In genomic region chr8:94917352-94917751, GRCm38 (mm10) we compare ENCODE assay signal across 8 mouse cellular contexts. TPM values are rescaled to one million over a fixed set of nuclear protein-coding genes. Genes with fewer than 3 reads are reported as not detected.
DNase-seq lines count a peak whose midpoint lies in the region; ATAC-seq lines count a peak whose summit lies in the region.

No protein-coding gene starts in this region.

- WGBS in hindbrain, embryonic 12.5 days: under 1% methylated on average over 25 of the region's 27 CpGs

- no peaks in the 10 kb centered on the region for H3K9me3 ChIP-seq in hindbrain, embryonic 12.5 days (replicated peaks)

- peak; percentile 99 for DNase-seq in NIH3T3 (ENCODE audit: low read depth)
- DNase-seq in cerebellum, adult 8-10 months: peak; percentile 19
- peak; percentile 85 to 89 for DNase-seq in frontal cortex, postnatal 10 days (ENCODE audit: low spot score in 2 of 2)
- DNase-seq in left cerebral cortex, adult 11 months (ENCODE audit: low spot score): peak; percentile 46
- peak; percentile 98 for DNase-seq in lung, postnatal 36 days
- DNase-seq in retina, postnatal 7 days (ENCODE audit: low read depth, low spot score): peak; percentile 64
- peak; percentile 90 for DNase-seq in urinary bladder, postnatal 10 days (ENCODE audit: low spot score)

- peaks cover 54% of the 10 kb centered on the region for H3K4me1 ChIP-seq in hindbrain, embryonic 12.5 days

- H3K4me2 ChIP-seq in hindbrain, embryonic 12.5 days (replicated peaks): peak overlapping the region; percentile 82

- peaks cover 47% of the 10 kb centered on the region for H3K27me3 ChIP-seq in hindbrain, embryonic 12.5 days

- no peaks in the 10 kb centered on the region for H3K36me3 ChIP-seq in hindbrain, embryonic 12.5 days

- peak; percentile 88 for ATAC-seq in hindbrain, embryonic 12.5 days (ENCODE audit: low FRiP score)

- peak overlapping the region; percentile 71 for H3K9ac ChIP-seq in hindbrain, embryonic 12.5 days

- H3K4me3 ChIP-seq in hindbrain, embryonic 12.5 days: peak overlapping the region; percentile 68

- H3K27ac ChIP-seq in hindbrain, embryonic 12.5 days: peak overlapping the region; percentile 37; the same call in 1 of the 2 replicates

RNA-seq across cellular contexts. Expression of gene Ccdc102a, which starts 0.5 kb away (rescaled TPM):
- 30.8 and 30.9 TPM in 2 replicates for polyA plus RNA-seq in hindbrain, embryonic 12.5 days (2016; fragmentation: Nextera tagmentation; extraction: Ambion mirVana)

RNA-seq across cellular contexts. Expression of gene Adgrg5, which starts 6.1 kb away (rescaled TPM):
- 0.12 TPM in 1 of 2 replicates, not detected in the other for polyA plus RNA-seq in hindbrain, embryonic 12.5 days (2016; fragmentation: Nextera tagmentation; extraction: Ambion mirVana)

RNA-seq across cellular contexts. Expression of gene Dok4, which starts 41.2 kb away (rescaled TPM):
- 28.4 and 29.9 TPM in 2 replicates for polyA plus RNA-seq in hindbrain, embryonic 12.5 days (2016; fragmentation: Nextera tagmentation; extraction: Ambion mirVana)

RNA-seq across cellular contexts. Expression of gene Adgrg1, which starts 57.2 kb away (rescaled TPM):
- polyA plus RNA-seq in hindbrain, embryonic 12.5 days (2016; fragmentation: Nextera tagmentation; extraction: Ambion mirVana): 187 and 194 TPM in 2 replicates

Comparison
In these comparisons a context has a peak if more than half of its experiments do, and no peak if none do; other contexts are left out.
1. Peak in every context shown above with its lines: DNase-seq, ATAC-seq, H3K4me3 ChIP-seq and H3K27ac ChIP-seq.
2. DNase-seq: peak in every context shown above with its lines; median percentile 99 in NIH3T3; 98 in lung, postnatal 36 days; 90 in urinary bladder, postnatal 10 days; 87 in frontal cortex, postnatal 10 days; 64 in retina, postnatal 7 days; 46 in left cerebral cortex, adult 11 months; 19 in cerebellum, adult 8-10 months.